Mouse (Mus musculus) megakaryocyte, embryonic 14.5 days (primary cell): ENCODE measurements around the gene Apol7a.
"Not testable (repeated sequence)": the region's sequence is repeated elsewhere in the genome, so short reads cannot be mapped to it uniquely, and the experiment has no call there.

Source experiments
- FLI1 ChIP-seq: IDR thresholded peaks from 2 replicates; pipeline ENCODE4 v1.6.1; 2012; ENCODE audit warnings: low read length, inconsistent platforms, mixed read lengths
- GATA1 ChIP-seq: IDR thresholded peaks from 3 replicates; pipeline ENCODE4 v1.6.1; 2012; ENCODE audit warnings: mixed read lengths, low read length, inconsistent platforms, borderline replicate concordance

GRCm38 (mm10) chr15:77419657-77420056 is 20.7 kb upstream of the Apol7a start:
- not testable (repeated sequence) for TF ChIP-seq GATA1, FLI1
